Mouse (Mus musculus): ENCODE measurements at regions not wholly inside any gene's neighbourhood (a gene's known extent, or its start where the extent isn't known, plus 50 kb on each side); places are given as distances from the start of the nearest gene placed in this dataset.

GRCm38 (mm10) chr2:128368534-128369273, 222.3 kb upstream of the Spdye4c start:
- no peak for DNase-seq (ENCODE audit: low spot score)

GRCm38 (mm10) chr2:128370821-128371220, 220.2 kb upstream of the Spdye4c start:
- DNase-seq (ENCODE audit: low spot score), result no peak

- DNase-seq (ENCODE audit: low spot score), result no peak
Measured at GRCm38 (mm10) chr2:128372204-128372603, 218.8 kb upstream of the Spdye4c start.

GRCm38 (mm10) chr2:128373363-128374252, 217.4 kb upstream of the Spdye4c start:
- DNase-seq (ENCODE audit: low spot score), result no peak

GRCm38 (mm10) chr2:128374253-128374566, 216.8 kb upstream of the Spdye4c start:
- DNase-seq (ENCODE audit: low spot score), result no peak

GRCm38 (mm10) chr2:128374926-128375325, 216.1 kb upstream of the Spdye4c start:
- DNase-seq (ENCODE audit: low spot score), result no peak

GRCm38 (mm10) chr2:128375827-128376226, 215.2 kb upstream of the Spdye4c start:
- DNase-seq (ENCODE audit: low spot score), result no peak

GRCm38 (mm10) chr2:128377176-128377575, 213.8 kb upstream of the Spdye4c start:
- DNase-seq (ENCODE audit: low spot score), result no peak

GRCm38 (mm10) chr2:128377680-128378079, 213.3 kb upstream of the Spdye4c start:
- DNase-seq (ENCODE audit: low spot score), result no peak

- no peak for DNase-seq (ENCODE audit: low spot score)
Measured at GRCm38 (mm10) chr2:128378456-128378855, 212.6 kb upstream of the Spdye4c start.

GRCm38 (mm10) chr2:128379151-128379550, 211.9 kb upstream of the Spdye4c start:
- DNase-seq (ENCODE audit: low spot score), result no peak

GRCm38 (mm10) chr2:128379554-128379953, 211.5 kb upstream of the Spdye4c start:
- DNase-seq (ENCODE audit: low spot score), result no peak

GRCm38 (mm10) chr2:128380581-128380980, 210.4 kb upstream of the Spdye4c start:
- DNase-seq (ENCODE audit: low spot score), result no peak

- DNase-seq (ENCODE audit: low spot score), result no peak
Measured at GRCm38 (mm10) chr2:128381684-128382205, 209.3 kb upstream of the Spdye4c start.

GRCm38 (mm10) chr2:128382473-128382872, 208.5 kb upstream of the Spdye4c start:
- no peak for DNase-seq (ENCODE audit: low spot score)

- DNase-seq (ENCODE audit: low spot score), result no peak
Measured at GRCm38 (mm10) chr2:128384612-128385011, 206.4 kb upstream of the Spdye4c start.

GRCm38 (mm10) chr2:128386846-128387621, 204.0 kb upstream of the Spdye4c start:
- DNase-seq (ENCODE audit: low spot score), result no peak

GRCm38 (mm10) chr2:128387851-128388471, 203.0 kb upstream of the Spdye4c start:
- peak; percentile 9 for DNase-seq (ENCODE audit: low spot score)

- no peak for DNase-seq (ENCODE audit: low spot score)
Measured at GRCm38 (mm10) chr2:128388883-128389470, 202.0 kb upstream of the Spdye4c start.

GRCm38 (mm10) chr2:128392344-128392743, 198.7 kb upstream of the Spdye4c start:
- DNase-seq (ENCODE audit: low spot score), result no peak

GRCm38 (mm10) chr2:128393401-128393800, 197.6 kb upstream of the Spdye4c start:
- DNase-seq (ENCODE audit: low spot score), result no peak
